Mouse (Mus musculus) lung, postnatal 4 days (tissue): Measurements from ENCODE around the gene Isy1.
A peak's percentile ranks its signal among the peaks of the same experiment; 100 is the strongest.

Experiments used
- DNase-seq, 2 experiments: peaks; one replicate each; pipeline ENCODE4 v3.0.0; 2021

Isy1 gene

GRCm38 (mm10) chr6:87838551-87839197 lies at the start of gene Isy1:
Gene Isy1, minus strand, starts transcription at chr6:87838798.
- peak; percentile 96 for DNase-seq

DNA sequence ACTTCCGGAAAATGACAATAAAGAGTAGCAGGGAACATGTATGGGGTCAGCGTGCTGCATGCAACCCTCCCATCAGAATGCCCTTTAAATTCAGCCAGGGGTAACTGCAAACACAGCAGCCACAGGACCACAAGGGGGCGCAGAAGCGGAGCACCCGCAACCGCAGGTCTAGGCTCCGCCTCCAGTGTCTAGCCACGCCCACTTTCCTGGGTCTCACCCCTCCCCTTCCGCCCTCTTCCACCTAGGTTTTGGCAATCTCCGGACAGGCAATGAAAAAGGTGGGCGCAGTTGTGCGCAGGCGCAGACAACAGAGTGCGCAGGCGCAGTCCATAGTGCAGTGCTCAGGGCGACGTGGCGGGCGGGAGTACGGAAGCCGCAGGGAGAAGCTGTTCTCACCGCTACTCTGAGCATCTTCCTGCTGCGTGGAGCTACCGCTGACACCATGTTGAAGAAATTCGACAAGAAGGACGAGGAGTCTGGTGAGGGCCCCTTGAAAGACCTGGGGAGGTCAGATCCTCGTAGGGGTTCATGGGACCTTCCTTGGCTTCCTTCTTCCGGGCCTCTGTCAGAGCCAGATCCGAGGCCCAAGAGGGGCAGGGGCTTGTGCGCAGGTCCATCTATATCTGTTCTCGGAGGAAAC lies 49.1 kb upstream of the Isy1 start, which contains the start of gene Copg1:
Copg1 (plus strand) TSS at position 221 of the 640 bp plus-strand sequence.
- DNase-seq, result peak; percentile 99 to 100

DNA sequence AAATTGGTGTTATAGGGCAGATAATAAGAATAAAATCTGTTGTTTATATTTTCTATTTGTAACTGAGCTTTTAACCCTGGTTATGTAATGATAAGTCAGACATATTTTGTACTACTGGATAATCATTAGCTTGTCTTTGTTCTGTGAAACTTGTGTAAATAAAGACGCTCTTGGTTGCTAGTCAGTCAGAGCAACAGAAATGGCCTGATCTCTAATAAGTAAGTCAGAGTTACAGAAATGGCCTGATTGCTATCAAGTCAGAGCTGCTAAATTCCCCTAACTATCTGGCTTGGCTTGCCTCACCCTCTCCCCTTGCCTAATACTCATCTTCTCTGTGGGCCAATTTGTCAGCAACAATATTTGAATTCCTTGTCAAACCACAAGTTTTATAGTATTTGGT lies 48.1 kb upstream of the Isy1 start:
- no peak for DNase-seq

DNA sequence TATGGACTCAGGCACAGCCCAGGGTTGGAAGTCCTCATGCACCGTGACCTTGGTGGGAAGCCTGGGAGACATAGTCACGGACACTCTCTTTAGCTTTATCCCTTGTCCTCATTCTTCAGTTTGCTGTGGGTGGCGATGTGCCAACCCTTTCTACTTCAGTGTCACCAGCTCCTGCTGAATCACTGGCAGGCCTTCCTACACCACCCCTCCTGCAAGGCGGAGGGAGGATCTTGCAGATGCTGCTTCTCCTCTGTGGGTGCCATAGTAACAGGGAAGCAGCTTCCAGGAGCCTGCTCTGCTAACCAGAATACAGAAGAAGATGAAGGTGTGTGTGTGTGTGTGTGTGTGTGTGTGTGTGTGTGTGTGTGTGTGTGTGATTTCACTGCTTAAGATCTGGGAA lies 44.2 kb upstream of the Isy1 start:
- peak; percentile 26 to 45 for DNase-seq

DNA sequence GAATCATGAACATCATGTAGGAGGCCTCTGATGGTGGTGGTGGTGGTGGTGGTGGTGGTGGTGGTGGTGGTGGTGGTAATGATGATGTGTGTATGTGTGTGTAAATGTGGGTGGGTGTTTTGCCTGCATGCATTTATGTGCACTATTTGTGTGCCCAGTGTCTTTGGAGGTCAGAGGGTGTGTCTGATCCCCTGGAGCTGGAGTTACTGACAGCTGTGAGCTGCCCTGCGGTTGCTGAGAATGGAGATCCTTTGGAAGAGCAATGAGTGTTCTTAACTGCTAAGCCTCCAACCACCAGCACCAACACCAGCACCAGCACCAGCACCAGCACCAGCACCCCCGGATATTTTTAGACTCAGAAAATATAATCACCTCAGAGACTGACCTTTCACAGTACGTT lies 43.6 kb upstream of the Isy1 start:
- DNase-seq, result no peak

GRCm38 (mm10) chr6:87879628-87880027 lies 41.0 kb upstream of the Isy1 start:
- DNase-seq, result no peak

DNA sequence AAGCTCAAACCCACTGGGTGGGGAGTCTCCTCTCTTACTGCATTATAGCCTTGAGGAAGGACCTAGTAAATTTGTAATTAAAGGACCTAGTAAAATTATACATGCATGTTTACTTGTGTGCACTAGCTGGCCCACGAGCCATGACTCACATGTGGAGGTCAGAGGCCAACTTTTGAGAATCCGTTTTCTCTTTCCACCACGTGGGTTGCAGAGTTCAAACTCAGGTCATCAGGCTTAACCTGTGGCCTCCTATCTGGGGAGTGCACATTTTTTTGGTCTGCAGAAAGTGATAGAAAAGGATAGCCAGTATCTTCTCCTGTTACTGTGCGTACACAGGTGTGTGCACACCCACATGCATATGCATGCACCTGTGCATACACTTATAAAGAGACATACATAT lies 40.4 kb upstream of the Isy1 start:
- no peak for DNase-seq

GRCm38 (mm10) chr6:87876068-87876643 lies 37.6 kb upstream of the Isy1 start:
- peak; percentile 50 to 67 for DNase-seq

GRCm38 (mm10) chr6:87875562-87875961 lies 37.0 kb upstream of the Isy1 start:
- DNase-seq, result no peak

- DNase-seq, result no peak
These were observed 36.5 kb upstream of the Isy1 start for GRCm38 (mm10) chr6:87875083-87875482.

DNA sequence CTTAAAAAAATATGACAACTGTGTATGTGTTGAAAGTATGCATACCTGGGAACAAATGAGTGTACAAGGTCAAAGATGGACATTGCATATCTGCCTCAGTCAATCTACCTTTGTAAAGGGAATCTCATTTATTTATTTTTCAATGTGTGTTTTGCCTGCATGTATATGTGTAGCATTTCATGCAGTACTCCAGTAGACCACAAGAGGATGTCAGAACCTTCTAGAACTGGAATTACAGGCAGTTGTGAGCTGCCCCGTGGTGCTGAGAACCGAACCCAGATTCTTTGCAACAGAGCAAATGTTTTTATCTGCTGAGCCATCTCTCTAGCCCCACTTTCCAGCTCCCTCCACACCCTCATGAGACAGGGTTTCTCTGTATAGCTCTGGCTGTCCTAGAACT lies 35.4 kb upstream of the Isy1 start:
- DNase-seq, result no peak

- no peak for DNase-seq
These were observed 34.5 kb upstream of the Isy1 start for GRCm38 (mm10) chr6:87873104-87873503.

- DNase-seq, result no peak
These were observed 32.6 kb upstream of the Isy1 start for GRCm38 (mm10) chr6:87871240-87871639.

- DNase-seq, result no peak
These were observed 31.8 kb upstream of the Isy1 start for GRCm38 (mm10) chr6:87870440-87870839.

GRCm38 (mm10) chr6:87868871-87869506 lies 30.4 kb upstream of the Isy1 start:
- DNase-seq, result peak; percentile 87 to 92

DNA sequence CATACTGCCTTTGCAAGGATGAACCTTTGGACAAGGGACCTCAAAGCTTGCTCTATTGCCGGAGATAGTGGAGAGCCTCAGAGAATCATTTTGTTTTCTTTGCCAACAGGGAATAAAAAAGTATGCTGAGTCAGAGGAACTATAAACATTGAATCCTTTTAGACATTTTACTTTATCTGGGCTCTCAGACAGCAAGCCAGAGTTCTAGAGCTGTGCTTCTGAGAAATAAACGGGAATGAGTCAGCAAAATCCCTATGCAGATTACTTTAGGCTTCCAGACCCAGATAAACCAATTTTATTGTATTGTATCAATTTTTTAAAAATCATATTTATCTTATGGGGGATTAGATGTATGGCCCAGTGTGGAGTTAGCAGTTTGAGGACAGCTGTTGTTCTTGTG lies 28.7 kb upstream of the Isy1 start:
- DNase-seq, result no peak

DNA sequence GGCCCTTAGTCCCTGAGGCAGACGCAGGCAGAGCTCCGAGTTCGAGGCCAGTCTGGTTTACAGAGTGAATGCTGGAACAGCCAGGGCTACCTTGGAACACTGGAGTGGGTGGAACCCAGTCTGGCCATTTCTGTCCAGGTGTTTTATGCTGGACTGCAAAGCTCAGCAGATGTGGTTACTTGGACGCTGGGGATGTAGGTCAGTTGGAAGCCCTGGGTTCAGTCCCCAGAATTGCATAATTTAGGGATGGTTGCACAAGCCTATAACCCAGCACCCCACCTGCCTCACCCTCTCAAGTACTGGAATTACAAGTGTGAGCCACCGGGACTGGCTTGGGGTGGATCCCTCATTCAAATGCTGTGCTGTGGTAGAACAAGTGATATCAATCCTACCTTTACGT lies 27.6 kb upstream of the Isy1 start:
- no peak for DNase-seq

DNA sequence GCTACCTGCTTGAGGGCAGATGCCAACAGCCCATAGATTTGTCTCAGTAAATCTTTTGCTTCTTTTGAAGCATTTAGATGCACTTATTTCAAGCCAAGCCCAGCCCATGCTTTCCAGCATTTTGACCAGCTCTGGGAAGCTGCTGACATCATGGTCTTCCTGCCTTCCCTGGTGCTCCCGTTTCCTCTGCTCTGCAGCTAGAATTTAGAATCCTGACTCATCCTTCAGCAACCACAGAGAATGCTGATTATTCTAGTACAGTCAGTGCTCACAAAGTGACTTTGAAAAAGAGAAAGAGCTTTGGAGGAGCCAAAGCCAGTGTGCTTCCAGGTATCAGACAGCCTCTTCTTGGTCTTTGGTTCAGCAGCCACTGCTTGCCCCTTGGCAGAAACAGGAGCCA lies 18.5 kb upstream of the Isy1 start:
- DNase-seq, result no peak

- DNase-seq, result no peak
These were observed 14.8 kb upstream of the Isy1 start for GRCm38 (mm10) chr6:87853446-87853845.

GRCm38 (mm10) chr6:87851871-87852270 lies 13.3 kb upstream of the Isy1 start:
- no peak for DNase-seq

- peak; percentile 98 to 99 for DNase-seq
These were observed 12.5 kb upstream of the Isy1 start, which contains the start of gene Cnbp for GRCm38 (mm10) chr6:87850900-87851614. Gene Cnbp, minus strand, starts transcription at chr6:87851106.

DNA sequence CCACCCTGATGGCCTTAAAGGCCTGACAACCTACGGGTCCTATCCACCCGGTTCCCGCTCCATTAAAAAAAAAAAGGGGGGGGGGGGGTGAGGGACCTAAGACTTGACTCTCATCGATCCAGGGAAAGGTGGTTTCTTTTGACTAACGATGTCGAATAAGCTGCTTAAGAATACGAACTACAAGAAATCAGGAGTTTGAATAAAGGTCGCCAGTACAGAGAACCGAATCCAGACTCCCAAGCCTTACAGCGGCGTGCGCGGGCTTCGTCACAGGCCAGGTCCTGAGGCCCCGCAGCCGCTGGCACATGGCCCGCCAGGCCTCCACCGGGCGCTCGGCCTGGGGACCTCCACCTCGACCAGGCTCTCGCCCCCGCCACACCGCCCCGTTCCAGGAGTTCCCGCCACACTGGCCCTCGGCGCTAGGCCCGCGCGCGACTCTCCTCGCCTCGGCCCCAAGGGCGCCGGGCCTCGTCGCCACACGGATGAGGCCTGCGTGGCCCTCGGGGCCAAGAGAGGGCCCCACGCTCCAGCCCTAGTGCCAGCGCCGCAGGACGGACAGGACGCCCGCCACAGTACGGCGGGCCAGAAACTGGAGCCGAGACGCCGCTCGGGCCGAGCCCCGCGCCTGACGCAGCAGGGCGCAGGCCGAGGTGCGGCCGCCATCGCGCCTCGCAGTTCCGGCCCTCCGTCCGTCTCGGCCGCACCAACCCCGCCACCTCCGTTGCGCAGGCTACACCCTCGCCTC lies 11.7 kb upstream of the Isy1 start:
- DNase-seq, result peak in 1 of 2 experiments; percentile 72
